In the genomic region with DNA sequence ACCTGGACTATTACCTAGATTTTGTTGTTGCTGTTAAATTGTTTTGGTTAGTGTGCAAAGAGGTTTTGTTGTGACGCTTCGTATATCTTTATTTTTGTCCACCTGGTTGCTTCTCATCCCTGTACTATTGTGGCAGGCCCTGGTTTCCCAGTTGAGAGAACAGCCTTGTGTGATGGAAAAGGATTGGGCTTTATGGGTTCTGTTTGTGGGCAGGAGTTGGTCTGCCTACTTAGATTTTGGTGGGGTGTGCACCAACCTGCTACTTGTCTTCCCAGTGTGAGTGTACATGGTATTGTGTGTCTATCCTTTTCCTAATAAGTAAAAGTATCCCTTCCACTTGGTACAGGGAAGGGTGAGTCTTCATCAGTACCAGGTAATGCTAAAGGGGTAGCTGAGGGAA, we compare ENCODE assay signal across 8 mouse cellular contexts. TPM values are rescaled to one million over a fixed set of nuclear protein-coding genes. Genes with fewer than 3 reads are reported as not detected.
DNase-seq lines count a peak whose midpoint lies in the region; ATAC-seq lines count a peak whose summit lies in the region.

No protein-coding gene starts in this region.

- peak; percentile 7 for DNase-seq in adrenal gland, postnatal 10 days
- DNase-seq in adrenal gland, postnatal 4 days (ENCODE audit: low spot score in 2 of 2), result no peak
- no peak for DNase-seq in adrenal gland, adult (ENCODE audit: inconsistent age in 2 of 2, low spot score in 1 of 2)

- 96% methylated on average over 2 of the region's 2 CpGs for WGBS in hindbrain, embryonic 12.5 days
- WGBS in midbrain, embryonic 12.5 days, result 93% methylated on average over 2 of the region's 2 CpGs

- H3K27me3 ChIP-seq in megakaryocyte, embryonic 14.5 days (replicated peaks), result no peaks in the 10 kb centered on the region
- no peaks in the 10 kb centered on the region for H3K27me3 ChIP-seq in hindbrain, embryonic 12.5 days
- H3K27me3 ChIP-seq in midbrain, embryonic 12.5 days, result no peaks in the 10 kb centered on the region

- H3K4me3 ChIP-seq in megakaryocyte, embryonic 14.5 days (replicated peaks), result peak overlapping the region; percentile 98
- H3K4me3 ChIP-seq in hindbrain, embryonic 12.5 days, result peak overlapping the region; percentile 83
- peak overlapping the region; percentile 89; the same call in 1 of the 2 replicates for H3K4me3 ChIP-seq in midbrain, embryonic 12.5 days

- peak overlapping the region; percentile 89; the same call in 1 of the 2 replicates for H3K9ac ChIP-seq in hindbrain, embryonic 12.5 days
- peak overlapping the region; percentile 46; the same call in 1 of the 2 replicates for H3K9ac ChIP-seq in midbrain, embryonic 12.5 days (replicated peaks)

- H3K4me1 ChIP-seq in megakaryocyte, embryonic 14.5 days, result peaks cover 82% of the 10 kb centered on the region
- peaks cover 47% of the 10 kb centered on the region for H3K4me1 ChIP-seq in hindbrain, embryonic 12.5 days
- H3K4me1 ChIP-seq in midbrain, embryonic 12.5 days, result peaks cover 59% of the 10 kb centered on the region

- H3K36me3 ChIP-seq in megakaryocyte, embryonic 14.5 days (replicated peaks; ENCODE audit: low read length), result peaks cover 58% of the 10 kb centered on the region
- H3K36me3 ChIP-seq in hindbrain, embryonic 12.5 days, result no peaks in the 10 kb centered on the region
- H3K36me3 ChIP-seq in midbrain, embryonic 12.5 days, result 0 out of 2 replicates have a peak, but pooled peaks cover 3% of the 10 kb centered on the region

- no peak for ATAC-seq in megakaryocyte, adult 5-6 weeks (ENCODE audit: poor library complexity, severe bottlenecking)
- ATAC-seq in hindbrain, embryonic 12.5 days (ENCODE audit: low FRiP score), result no peak
- ATAC-seq in midbrain, embryonic 12.5 days (ENCODE audit: low FRiP score, low read depth), result no peak
- ATAC-seq in granulocyte monocyte progenitor cell, adult 5-6 weeks (replicated peaks; ENCODE audit: poor library complexity, severe bottlenecking), result no peak

- no peak overlapping the region for H3K27ac ChIP-seq in hindbrain, embryonic 12.5 days
- H3K27ac ChIP-seq in midbrain, embryonic 12.5 days (replicated peaks), result 0 out of 2 replicates have a peak overlapping the region, but pooled peaks have one; percentile 16

- H3K9me3 ChIP-seq in megakaryocyte, embryonic 14.5 days, result no peaks in the 10 kb centered on the region
- H3K9me3 ChIP-seq in hindbrain, embryonic 12.5 days (replicated peaks), result no peaks in the 10 kb centered on the region
- no peaks in the 10 kb centered on the region for H3K9me3 ChIP-seq in midbrain, embryonic 12.5 days

- peak overlapping the region; percentile 80 for H3K4me2 ChIP-seq in hindbrain, embryonic 12.5 days (replicated peaks)
- H3K4me2 ChIP-seq in midbrain, embryonic 12.5 days (replicated peaks), result peak overlapping the region; percentile 87

RNA-seq across cellular contexts. Expression of a gene that starts 2.9 kb away (rescaled TPM):
- 100 to 1,000 TPM; 144 to 202 TPM for total RNA-seq in adrenal gland, postnatal 10 days (2021)
- total RNA-seq in adrenal gland, postnatal 4 days (2021), result 100 to 1,000 TPM in 1 of 2 experiments, 10 to 100 TPM in 1; 59.8 to 104 TPM
- 279 and 321 TPM in 2 replicates for polyA plus RNA-seq in megakaryocyte, embryonic 14.5 days (2012; ENCODE audit: insufficient read depth, low replicate concordance)
- 2.1 and 2.6 TPM in 2 replicates for total RNA-seq in megakaryocyte, adult 5-6 weeks (2015)
- 1.9 and 5.3 TPM in 2 replicates for total RNA-seq in megakaryocyte, adult 5-6 weeks (2017)
- 3.9 and 4.6 TPM in 2 replicates for polyA plus RNA-seq in hindbrain, embryonic 12.5 days (2016; fragmentation: Nextera tagmentation; extraction: Ambion mirVana)
- 5.6 and 6.3 TPM in 2 replicates for polyA plus RNA-seq in midbrain, embryonic 12.5 days (2016; fragmentation: Nextera tagmentation; extraction: Ambion mirVana)
- total RNA-seq in granulocyte monocyte progenitor cell, adult 5-6 weeks (2014; fragmentation: Nextera tagmentation), result 5.6 and 8.5 TPM in 2 replicates
- total RNA-seq in granulocyte monocyte progenitor cell, adult 5-6 weeks (2017), result 3.8 and 6.8 TPM in 2 replicates

RNA-seq across cellular contexts. Expression of a gene that starts 3.2 kb away (rescaled TPM):
- 1 to 10 TPM; 5.2 TPM for total RNA-seq in adrenal gland, postnatal 10 days (2021)
- total RNA-seq in adrenal gland, postnatal 4 days (2021), result 1 to 10 TPM; 1.1 to 1.8 TPM
- polyA plus RNA-seq in megakaryocyte, embryonic 14.5 days (2012; ENCODE audit: insufficient read depth, low replicate concordance), result 3.0 and 3.6 TPM in 2 replicates
- 0.38 and 1.9 TPM in 2 replicates for total RNA-seq in megakaryocyte, adult 5-6 weeks (2015)
- total RNA-seq in megakaryocyte, adult 5-6 weeks (2017), result 1.5 TPM in 1 of 2 replicates, not detected in the other
- polyA plus RNA-seq in hindbrain, embryonic 12.5 days (2016; fragmentation: Nextera tagmentation; extraction: Ambion mirVana), result 1.8 and 2.5 TPM in 2 replicates
- polyA plus RNA-seq in midbrain, embryonic 12.5 days (2016; fragmentation: Nextera tagmentation; extraction: Ambion mirVana), result 1.4 TPM in 2 replicates
- total RNA-seq in granulocyte monocyte progenitor cell, adult 5-6 weeks (2014; fragmentation: Nextera tagmentation), result 1.2 TPM in 1 of 2 replicates, not detected in the other
- total RNA-seq in granulocyte monocyte progenitor cell, adult 5-6 weeks (2017), result 0.15 and 0.22 TPM in 2 replicates

RNA-seq across cellular contexts. Expression of a gene that starts 3.5 kb away (rescaled TPM):
- 10 to 100 TPM; 44.3 to 47.1 TPM for total RNA-seq in adrenal gland, postnatal 10 days (2021)
- 10 to 100 TPM; 60.1 to 65.5 TPM for total RNA-seq in adrenal gland, postnatal 4 days (2021)
- polyA plus RNA-seq in megakaryocyte, embryonic 14.5 days (2012; ENCODE audit: insufficient read depth, low replicate concordance), result 59.4 and 135 TPM in 2 replicates
- total RNA-seq in megakaryocyte, adult 5-6 weeks (2015), result 25.3 and 28.5 TPM in 2 replicates
- total RNA-seq in megakaryocyte, adult 5-6 weeks (2017), result 55.7 and 65.8 TPM in 2 replicates
- polyA plus RNA-seq in hindbrain, embryonic 12.5 days (2016; fragmentation: Nextera tagmentation; extraction: Ambion mirVana), result 69.8 and 73.9 TPM in 2 replicates
- 84.9 and 93.4 TPM in 2 replicates for polyA plus RNA-seq in midbrain, embryonic 12.5 days (2016; fragmentation: Nextera tagmentation; extraction: Ambion mirVana)
- total RNA-seq in granulocyte monocyte progenitor cell, adult 5-6 weeks (2014; fragmentation: Nextera tagmentation), result 81.8 and 83.0 TPM in 2 replicates
- 120 and 167 TPM in 2 replicates for total RNA-seq in granulocyte monocyte progenitor cell, adult 5-6 weeks (2017)

RNA-seq across cellular contexts. Expression of a gene that starts 29.4 kb away (rescaled TPM):
- total RNA-seq in adrenal gland, postnatal 10 days (2021), result 100 to 1,000 TPM in 1 of 2 experiments, 10 to 100 TPM in 1; 92.4 to 109 TPM
- total RNA-seq in adrenal gland, postnatal 4 days (2021), result 100 to 1,000 TPM; 119 to 134 TPM
- polyA plus RNA-seq in megakaryocyte, embryonic 14.5 days (2012; ENCODE audit: insufficient read depth, low replicate concordance), result 372 and 2,506 TPM in 2 replicates
- total RNA-seq in megakaryocyte, adult 5-6 weeks (2015), result 4.7 and 6.5 TPM in 2 replicates
- total RNA-seq in megakaryocyte, adult 5-6 weeks (2017), result 8.0 and 9.6 TPM in 2 replicates
- polyA plus RNA-seq in hindbrain, embryonic 12.5 days (2016; fragmentation: Nextera tagmentation; extraction: Ambion mirVana), result 99.3 and 101 TPM in 2 replicates
- polyA plus RNA-seq in midbrain, embryonic 12.5 days (2016; fragmentation: Nextera tagmentation; extraction: Ambion mirVana), result 92.0 and 99.2 TPM in 2 replicates
- 18.2 and 25.0 TPM in 2 replicates for total RNA-seq in granulocyte monocyte progenitor cell, adult 5-6 weeks (2014; fragmentation: Nextera tagmentation)
- 22.8 and 26.5 TPM in 2 replicates for total RNA-seq in granulocyte monocyte progenitor cell, adult 5-6 weeks (2017)

RNA-seq across cellular contexts. Expression of a gene that starts 29.5 kb away (rescaled TPM):
- total RNA-seq in adrenal gland, postnatal 10 days (2021), result 10 to 100 TPM; 61.9 to 73.1 TPM
- total RNA-seq in adrenal gland, postnatal 4 days (2021), result 10 to 100 TPM; 87.9 to 92.0 TPM
- polyA plus RNA-seq in megakaryocyte, embryonic 14.5 days (2012; ENCODE audit: insufficient read depth, low replicate concordance), result 44.5 TPM in 2 replicates
- total RNA-seq in megakaryocyte, adult 5-6 weeks (2015), result 12.5 and 17.6 TPM in 2 replicates
- 13.0 and 14.8 TPM in 2 replicates for total RNA-seq in megakaryocyte, adult 5-6 weeks (2017)
- polyA plus RNA-seq in hindbrain, embryonic 12.5 days (2016; fragmentation: Nextera tagmentation; extraction: Ambion mirVana), result 103 and 110 TPM in 2 replicates
- polyA plus RNA-seq in midbrain, embryonic 12.5 days (2016; fragmentation: Nextera tagmentation; extraction: Ambion mirVana), result 97.5 and 101 TPM in 2 replicates
- total RNA-seq in granulocyte monocyte progenitor cell, adult 5-6 weeks (2014; fragmentation: Nextera tagmentation), result 18.1 and 22.6 TPM in 2 replicates
- total RNA-seq in granulocyte monocyte progenitor cell, adult 5-6 weeks (2017), result 15.5 and 19.3 TPM in 2 replicates

Comparison
In these comparisons a context has a peak if more than half of its experiments do, and no peak if none do; other contexts are left out.
1. RNA of a gene that starts 2.9 kb away (total RNA-seq): 144 to 202 TPM in adrenal gland, postnatal 10 days and 59.8 to 104 TPM in adrenal gland, postnatal 4 days; 3.8 to 8.5 TPM in granulocyte monocyte progenitor cell, adult 5-6 weeks and 1.9 to 5.3 TPM in megakaryocyte, adult 5-6 weeks; every median in the first group is over 4 times any median in the second.
2. Peak in every context shown above with its lines, with median percentiles within 50 percentile points of each other: H3K4me3 ChIP-seq.